Mouse (Mus musculus): Measurements from ENCODE around the gene Clrn1. TPM values are rescaled to one million over a fixed set of nuclear protein-coding genes. Genes with fewer than 3 reads are reported as not detected.

Gene Clrn1
- polyA plus RNA-seq, 1 experiment from 2014 or later, result not detected

GRCm38 (mm10) chr3:58798245-58798644 is 86.9 kb downstream of the Clrn1 start:
- H3K4me2 ChIP-seq, result no peak overlapping the region
- H3K4me1 ChIP-seq (replicated peaks), result no peaks in the 10 kb centered on the region
- no peaks in the 10 kb centered on the region for H3K27me3 ChIP-seq
- H3K4me3 ChIP-seq (replicated peaks), result no peak overlapping the region
- no peak overlapping the region for H3K9ac ChIP-seq
- 64% methylated on average over 8 of the region's 8 CpGs for WGBS (ENCODE audit: insufficient replicate concordance)
- H3K27ac ChIP-seq (replicated peaks), result no peak overlapping the region
- H3K36me3 ChIP-seq (replicated peaks), result no peaks in the 10 kb centered on the region
- no peaks in the 10 kb centered on the region for H3K9me3 ChIP-seq (replicated peaks)
- ATAC-seq (ENCODE audit: insufficient read depth), result no peak

Other genes starting within 250 kb of the Clrn1 start
- not detected in 2 replicates for gene Erich6, start 248.1 kb downstream of the Clrn1 start, polyA plus RNA-seq (2015; fragmentation: Nextera tagmentation; extraction: Ambion mirVana)
- gene Siah2, start 192.9 kb downstream of the Clrn1 start, polyA plus RNA-seq (2015; fragmentation: Nextera tagmentation; extraction: Ambion mirVana), result 3.0 and 4.2 TPM in 2 replicates
- not detected in 2 replicates for gene Mindy4b-ps, start 63.0 kb downstream of the Clrn1 start, polyA plus RNA-seq (2015; fragmentation: Nextera tagmentation; extraction: Ambion mirVana)
- 0.46 and 0.63 TPM in 2 replicates for gene Med12l, start 120.5 kb upstream of the Clrn1 start, polyA plus RNA-seq (2015; fragmentation: Nextera tagmentation; extraction: Ambion mirVana)
- 0.68 and 0.77 TPM in 2 replicates for gene Gpr171, start 216.5 kb upstream of the Clrn1 start, polyA plus RNA-seq (2015; fragmentation: Nextera tagmentation; extraction: Ambion mirVana)

Data from liver, embryonic 15.5 days (tissue).